Mouse (Mus musculus): ENCODE measurements at regions not wholly inside any gene's neighbourhood (a gene's known extent, or its start where the extent isn't known, plus 50 kb on each side); places are given as distances from the start of the nearest gene placed in this dataset.
A peak's percentile ranks its signal among the peaks of the same experiment; 100 is the strongest.
"Not testable (repeated sequence)": the region's sequence is repeated elsewhere in the genome, so short reads cannot be mapped to it uniquely, and the experiment has no call there.

DNA sequence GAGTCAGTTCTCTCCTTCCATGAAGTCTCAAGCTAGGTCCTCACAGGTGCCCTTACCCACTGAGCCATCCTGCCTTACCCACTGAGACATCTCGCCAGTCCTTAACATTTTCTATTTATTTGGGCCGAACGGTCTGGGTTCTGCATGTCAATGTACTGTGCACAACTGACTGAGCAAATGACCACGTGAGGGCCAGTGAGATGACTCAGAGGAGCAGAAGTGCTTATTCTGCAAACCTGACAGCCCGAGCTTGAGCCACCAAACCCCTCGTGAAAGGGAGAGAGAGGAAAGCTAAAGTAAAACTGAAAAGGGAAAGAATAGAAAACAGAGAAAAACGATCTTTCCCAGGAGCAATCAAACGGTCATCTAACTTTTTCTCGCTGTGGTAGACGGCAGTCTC lies 52.2 kb upstream of the Nmd3 start:
- 89% methylated on average over 10 of the region's 10 CpGs for WGBS
- ATAC-seq (ENCODE audit: insufficient number of reproducible peaks, low FRiP score, low TSS enrichment, low read depth): no peak

DNA sequence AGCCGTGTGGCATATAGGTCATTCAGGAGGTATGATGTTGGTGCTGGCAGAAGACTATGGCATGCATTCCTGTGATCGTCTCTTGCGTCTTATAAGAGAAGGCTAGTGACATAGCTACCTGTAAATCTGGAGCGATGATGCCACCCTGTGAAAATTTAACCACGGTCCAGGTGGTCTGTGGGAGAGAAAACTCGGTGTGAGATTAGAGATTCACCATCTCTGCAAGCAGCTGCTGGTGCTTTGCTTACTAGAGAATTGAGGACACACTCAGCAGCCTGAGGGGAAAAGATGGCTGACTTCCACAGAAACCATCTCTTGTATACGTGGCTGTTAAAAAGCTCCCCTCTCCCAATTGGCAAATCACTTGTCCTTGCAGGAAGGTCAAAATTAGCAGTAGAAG lies 54.0 kb upstream of the Nmd3 start:
- Histone ChIP-seq H3K9me3 (ENCODE audit: control insufficient read depth, low read length) (no peaks in the 10 kb centered on the region), H3K36me3 (ENCODE audit: control insufficient read depth, insufficient read depth, low read length) (no peaks in the 10 kb centered on the region), H3K4me3 (ENCODE audit: low read depth, low read length) (no peak overlapping the region), H3K27me3 (ENCODE audit: control insufficient read depth, insufficient read depth, low read length) (no peaks in the 10 kb centered on the region), H3K9ac (ENCODE audit: low read length) (no peak overlapping the region), H3K4me2 (ENCODE audit: low read depth, severe bottlenecking) (no peak overlapping the region), H3K4me1 (ENCODE audit: control insufficient read depth, insufficient read depth, low read length) (no peaks in the 10 kb centered on the region), H3K27ac (replicated peaks; ENCODE audit: low read depth, low read length) (no peak overlapping the region)
- no peak for ATAC-seq (ENCODE audit: insufficient number of reproducible peaks, low FRiP score, low TSS enrichment, low read depth)
- DNase-seq (ENCODE audit: low spot score): no peak
- 87% methylated on average over 7 of the region's 7 CpGs for WGBS

More for the DNA sequence above, 52.2 kb upstream of the Nmd3 start:
- no peaks in the 10 kb centered on the region for H3K36me3 ChIP-seq (ENCODE audit: control insufficient read depth, insufficient read depth, low read length)
- H3K4me3 ChIP-seq (ENCODE audit: low read depth, low read length): no peak overlapping the region
- no peak overlapping the region for H3K9ac ChIP-seq (ENCODE audit: low read length)
- no peak for DNase-seq (ENCODE audit: low spot score)
- no peaks in the 10 kb centered on the region for H3K27me3 ChIP-seq (ENCODE audit: control insufficient read depth, insufficient read depth, low read length)
- H3K4me1 ChIP-seq (ENCODE audit: control insufficient read depth, insufficient read depth, low read length): no peaks in the 10 kb centered on the region
- H3K27ac ChIP-seq (replicated peaks; ENCODE audit: low read depth, low read length): no peak overlapping the region
- H3K9me3 ChIP-seq (ENCODE audit: control insufficient read depth, low read length): no peaks in the 10 kb centered on the region
- no peak overlapping the region for H3K4me2 ChIP-seq (ENCODE audit: low read depth, severe bottlenecking)

DNA sequence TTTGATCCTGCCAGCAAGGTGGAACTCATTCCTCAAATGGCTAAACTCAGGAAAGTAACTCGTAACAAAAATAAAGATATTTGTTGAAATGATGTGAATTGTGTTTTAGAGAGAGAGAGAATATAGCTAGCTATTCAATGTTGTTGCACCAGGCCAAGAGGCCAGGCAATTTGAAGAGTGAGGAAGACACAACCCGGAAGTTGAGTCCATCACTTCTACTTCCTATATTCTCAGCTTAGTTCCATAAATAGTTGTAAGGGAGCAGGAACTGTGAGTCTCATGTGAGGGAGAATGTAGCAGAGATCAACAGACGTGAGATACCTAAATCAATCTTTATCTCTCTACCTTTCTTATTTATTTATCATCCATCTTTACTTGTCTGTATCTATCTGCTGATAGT lies 54.4 kb upstream of the Nmd3 start:
- no peak overlapping the region for H3K27ac ChIP-seq (replicated peaks; ENCODE audit: low read depth, low read length)
- DNase-seq (ENCODE audit: low spot score) (no peak), ATAC-seq (ENCODE audit: insufficient number of reproducible peaks, low FRiP score, low TSS enrichment, low read depth) (no peak)
- H3K4me3 ChIP-seq (ENCODE audit: low read depth, low read length): no peak overlapping the region
- 91% methylated on average over 3 of the region's 3 CpGs for WGBS
- no peaks in the 10 kb centered on the region for H3K36me3 ChIP-seq (ENCODE audit: control insufficient read depth, insufficient read depth, low read length)
- no peak overlapping the region for H3K4me2 ChIP-seq (ENCODE audit: low read depth, severe bottlenecking)
- no peaks in the 10 kb centered on the region for H3K27me3 ChIP-seq (ENCODE audit: control insufficient read depth, insufficient read depth, low read length)
- no peaks in the 10 kb centered on the region for H3K4me1 ChIP-seq (ENCODE audit: control insufficient read depth, insufficient read depth, low read length)
- H3K9me3 ChIP-seq (ENCODE audit: control insufficient read depth, low read length): no peaks in the 10 kb centered on the region
- H3K9ac ChIP-seq (ENCODE audit: low read length): no peak overlapping the region

DNA sequence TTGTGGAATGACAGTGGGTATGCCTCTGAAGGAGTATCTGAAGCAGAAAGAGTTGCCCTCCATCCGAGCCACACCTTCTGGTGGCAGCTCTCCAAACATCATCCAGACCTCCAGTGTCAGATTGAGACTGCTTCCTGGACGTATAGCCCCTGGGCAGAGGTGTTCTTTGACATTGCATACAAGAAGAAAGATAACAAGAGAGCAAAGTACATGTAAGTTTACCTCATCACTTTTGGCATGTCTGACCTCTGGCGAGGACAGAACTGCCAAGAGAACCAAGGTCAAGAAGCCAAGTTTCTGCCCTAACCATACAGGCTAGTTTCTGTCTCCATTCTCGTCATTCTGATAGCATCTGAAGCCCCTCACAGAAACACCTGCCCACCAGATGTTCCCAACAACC lies 57.5 kb upstream of the Nmd3 start:
- H3K27ac ChIP-seq (replicated peaks; ENCODE audit: low read depth, low read length): no peak overlapping the region
- WGBS: 56% methylated on average over 4 of the region's 4 CpGs

DNA sequence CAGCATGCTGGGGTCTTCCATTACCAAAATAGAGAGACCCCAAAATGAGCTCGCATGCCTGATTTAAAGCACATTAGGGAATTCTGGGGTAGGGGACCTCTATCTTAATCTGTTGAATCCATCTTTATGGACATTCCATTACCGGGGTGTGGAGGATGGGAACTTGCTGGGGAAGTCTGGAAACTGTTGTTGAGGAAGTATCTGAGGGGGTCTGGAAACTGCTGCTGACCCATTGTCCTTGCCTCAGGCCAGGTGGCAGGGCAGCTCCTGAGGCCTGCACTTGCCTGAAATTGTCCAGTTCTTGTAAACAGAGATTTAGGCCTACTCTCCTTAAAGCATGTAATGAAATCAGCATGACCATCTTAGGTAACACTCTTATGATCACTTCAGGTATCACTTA lies 59.4 kb upstream of the B3galnt1 start:
- Histone ChIP-seq H3K4me1 (ENCODE audit: control insufficient read depth, insufficient read depth, low read length) (no peaks in the 10 kb centered on the region), H3K4me3 (ENCODE audit: low read depth, low read length) (no peak overlapping the region), H3K9ac (ENCODE audit: low read length) (no peak overlapping the region), H3K36me3 (ENCODE audit: control insufficient read depth, insufficient read depth, low read length) (no peaks in the 10 kb centered on the region), H3K4me2 (ENCODE audit: low read depth, severe bottlenecking) (no peak overlapping the region), H3K27ac (replicated peaks; ENCODE audit: low read depth, low read length) (no peak overlapping the region), H3K9me3 (ENCODE audit: control insufficient read depth, low read length) (no peaks in the 10 kb centered on the region), H3K27me3 (ENCODE audit: control insufficient read depth, insufficient read depth, low read length) (no peaks in the 10 kb centered on the region)
- DNase-seq (ENCODE audit: low spot score): no peak
- 64% methylated on average over 2 of the region's 2 CpGs for WGBS
- no peak for ATAC-seq (ENCODE audit: insufficient number of reproducible peaks, low FRiP score, low TSS enrichment, low read depth)

More for the DNA sequence above, 57.5 kb upstream of the Nmd3 start:
- H3K27me3 ChIP-seq (ENCODE audit: control insufficient read depth, insufficient read depth, low read length): no peaks in the 10 kb centered on the region
- no peak overlapping the region for H3K4me3 ChIP-seq (ENCODE audit: low read depth, low read length)
- H3K4me2 ChIP-seq (ENCODE audit: low read depth, severe bottlenecking): no peak overlapping the region
- no peaks in the 10 kb centered on the region for H3K9me3 ChIP-seq (ENCODE audit: control insufficient read depth, low read length)
- H3K36me3 ChIP-seq (ENCODE audit: control insufficient read depth, insufficient read depth, low read length): no peaks in the 10 kb centered on the region
- H3K4me1 ChIP-seq (ENCODE audit: control insufficient read depth, insufficient read depth, low read length): no peaks in the 10 kb centered on the region
- ATAC-seq (ENCODE audit: insufficient number of reproducible peaks, low FRiP score, low TSS enrichment, low read depth) (no peak), DNase-seq (ENCODE audit: low spot score) (no peak)
- no peak overlapping the region for H3K9ac ChIP-seq (ENCODE audit: low read length)

DNA sequence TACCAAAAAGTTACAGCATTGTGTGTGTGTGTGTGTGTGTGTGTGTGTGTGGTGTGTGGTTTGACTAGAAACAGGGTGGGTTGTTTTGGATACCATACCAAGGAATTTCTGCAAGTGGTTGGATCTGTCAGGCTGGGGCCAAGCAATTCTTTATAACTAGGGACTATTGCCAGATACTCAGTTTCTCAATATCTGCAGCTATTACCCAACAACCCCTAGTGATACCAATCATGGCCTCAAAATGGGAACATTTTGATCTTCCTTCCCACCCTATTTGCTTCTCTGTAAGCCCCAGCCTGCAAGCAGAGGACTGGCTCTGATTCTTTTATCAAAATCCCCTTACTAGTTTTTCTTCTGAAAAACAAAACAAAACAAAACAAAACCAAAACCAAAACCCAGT lies 58.8 kb upstream of the B3galnt1 start:
- no peaks in the 10 kb centered on the region for H3K4me1 ChIP-seq (ENCODE audit: control insufficient read depth, insufficient read depth, low read length)
- H3K4me3 ChIP-seq (ENCODE audit: low read depth, low read length): no peak overlapping the region
- no peak overlapping the region for H3K27ac ChIP-seq (replicated peaks; ENCODE audit: low read depth, low read length)
- H3K36me3 ChIP-seq (ENCODE audit: control insufficient read depth, insufficient read depth, low read length): no peaks in the 10 kb centered on the region
- no peak for DNase-seq (ENCODE audit: low spot score)
- ATAC-seq (ENCODE audit: insufficient number of reproducible peaks, low FRiP score, low TSS enrichment, low read depth): no peak
- no peaks in the 10 kb centered on the region for H3K9me3 ChIP-seq (ENCODE audit: control insufficient read depth, low read length)
- no peaks in the 10 kb centered on the region for H3K27me3 ChIP-seq (ENCODE audit: control insufficient read depth, insufficient read depth, low read length)
- H3K9ac ChIP-seq (ENCODE audit: low read length): no peak overlapping the region
- H3K4me2 ChIP-seq (ENCODE audit: low read depth, severe bottlenecking): no peak overlapping the region

DNA sequence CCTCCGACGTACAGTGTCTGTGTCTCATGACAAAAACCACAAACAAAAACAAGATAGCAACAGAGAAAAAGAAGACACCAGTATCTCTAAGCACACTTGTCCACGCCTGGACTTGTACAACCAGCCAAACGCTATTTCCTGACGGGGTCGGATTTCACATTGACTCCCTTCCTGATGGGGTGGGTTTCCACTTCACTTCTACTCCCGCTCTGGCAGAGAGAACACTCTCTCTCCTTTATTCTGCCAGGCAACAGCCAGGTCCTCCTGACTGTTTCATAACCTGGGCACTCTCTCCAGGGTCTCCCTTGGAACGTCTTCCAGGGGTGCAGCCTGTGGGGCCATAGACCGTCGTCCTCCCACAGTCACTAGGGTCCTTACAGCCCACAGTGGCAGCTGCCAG lies 56.9 kb upstream of the B3galnt1 start:
- H3K27me3 ChIP-seq (ENCODE audit: control insufficient read depth, insufficient read depth, low read length); H3K9me3 ChIP-seq (ENCODE audit: control insufficient read depth, low read length); H3K27ac ChIP-seq (replicated peaks; ENCODE audit: low read depth, low read length); H3K4me3 ChIP-seq (ENCODE audit: low read depth, low read length); H3K9ac ChIP-seq (ENCODE audit: low read length); H3K36me3 ChIP-seq (ENCODE audit: control insufficient read depth, insufficient read depth, low read length); ATAC-seq (ENCODE audit: insufficient number of reproducible peaks, low FRiP score, low TSS enrichment, low read depth); H3K4me2 ChIP-seq (ENCODE audit: low read depth, severe bottlenecking); H3K4me1 ChIP-seq (ENCODE audit: control insufficient read depth, insufficient read depth, low read length): not testable (repeated sequence)
- WGBS: 42% methylated on average over 10 of the region's 10 CpGs
- DNase-seq (ENCODE audit: low spot score): peak; percentile 31

DNA sequence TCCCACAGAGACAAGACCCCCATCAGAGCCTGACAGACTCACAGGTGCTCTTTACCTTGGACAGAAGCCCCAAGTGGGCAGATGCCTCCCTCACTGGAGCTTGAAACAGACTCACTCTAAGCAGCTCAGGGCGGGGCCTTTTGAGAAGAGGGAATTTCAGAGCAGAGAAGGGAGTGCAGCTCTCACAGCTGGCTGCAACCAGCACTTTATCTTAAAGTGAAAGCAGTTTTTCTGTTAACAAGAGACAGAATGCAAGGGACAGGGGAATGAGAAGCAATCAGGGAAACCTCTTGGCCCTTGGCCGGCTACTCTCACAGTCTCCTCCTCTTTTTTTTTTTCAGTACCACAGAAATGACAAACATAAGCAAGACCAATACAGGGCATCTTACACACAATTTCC lies 56.2 kb upstream of the B3galnt1 start:
- Histone ChIP-seq H3K9me3 (ENCODE audit: control insufficient read depth, low read length) (no peaks in the 10 kb centered on the region), H3K4me2 (ENCODE audit: low read depth, severe bottlenecking) (no peak overlapping the region), H3K4me1 (ENCODE audit: control insufficient read depth, insufficient read depth, low read length) (no peaks in the 10 kb centered on the region), H3K27me3 (ENCODE audit: control insufficient read depth, insufficient read depth, low read length) (no peaks in the 10 kb centered on the region), H3K4me3 (ENCODE audit: low read depth, low read length) (no peak overlapping the region), H3K36me3 (ENCODE audit: control insufficient read depth, insufficient read depth, low read length) (no peaks in the 10 kb centered on the region), H3K27ac (replicated peaks; ENCODE audit: low read depth, low read length) (no peak overlapping the region), H3K9ac (ENCODE audit: low read length) (no peak overlapping the region)
- no peak for ATAC-seq (ENCODE audit: insufficient number of reproducible peaks, low FRiP score, low TSS enrichment, low read depth)
- 25% methylated on average over 2 of the region's 2 CpGs for WGBS
- no peak for DNase-seq (ENCODE audit: low spot score)

DNA sequence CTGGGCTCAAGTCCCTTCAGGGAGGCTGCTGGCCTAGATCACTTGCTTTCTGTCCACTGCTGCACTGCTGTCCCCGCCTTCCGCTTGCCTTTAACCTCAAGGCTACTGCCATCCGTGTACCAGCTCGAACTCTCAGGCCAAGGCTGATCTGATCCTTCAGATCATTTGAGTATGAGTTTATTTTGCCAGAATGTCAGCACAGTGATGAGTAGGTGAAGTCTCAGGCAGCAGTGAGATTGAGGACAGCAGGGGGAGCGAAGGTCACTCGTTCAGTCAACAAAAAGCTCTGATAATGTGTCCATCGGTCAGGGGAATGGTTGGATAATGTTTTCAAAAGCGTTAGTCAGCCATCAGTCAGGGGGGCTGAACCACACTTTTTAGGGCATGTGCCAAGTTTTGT lies 54.6 kb upstream of the B3galnt1 start:
- not testable (repeated sequence) for H3K4me2 ChIP-seq (ENCODE audit: low read depth, severe bottlenecking); H3K27ac ChIP-seq (replicated peaks; ENCODE audit: low read depth, low read length); DNase-seq (ENCODE audit: low spot score); ATAC-seq (ENCODE audit: insufficient number of reproducible peaks, low FRiP score, low TSS enrichment, low read depth); H3K4me3 ChIP-seq (ENCODE audit: low read depth, low read length); H3K4me1 ChIP-seq (ENCODE audit: control insufficient read depth, insufficient read depth, low read length); H3K9me3 ChIP-seq (ENCODE audit: control insufficient read depth, low read length); H3K36me3 ChIP-seq (ENCODE audit: control insufficient read depth, insufficient read depth, low read length); H3K27me3 ChIP-seq (ENCODE audit: control insufficient read depth, insufficient read depth, low read length); H3K9ac ChIP-seq (ENCODE audit: low read length)
- WGBS: 86% methylated on average over 8 of the region's 8 CpGs
